Mouse (Mus musculus) embryonic facial prominence, embryonic 13.5 days (tissue): Measurements from ENCODE around the gene Idnk. TPM values are rescaled to one million over a fixed set of nuclear protein-coding genes. Genes with fewer than 3 reads are reported as not detected.
"Not testable (repeated sequence)": the region's sequence is repeated elsewhere in the genome, so short reads cannot be mapped to it uniquely, and the experiment has no call there.

ENCODE experiments used
- ATAC-seq: fragments of 200-750 bp; cut with Nextera tagmentation; 2 replicates; pipeline ENCODE4 v1.8.0; 2017; ENCODE audit warnings: low read depth; ENCODE audit not compliant: insufficient number of reproducible peaks, insufficient read depth, low FRiP score, low TSS enrichment
- H3K27ac ChIP-seq: fragments of 300-500 bp; sonication (generic); 2 replicates; pipeline ENCODE4 v1.5.1; 2015; ENCODE audit warnings: moderate library complexity, mild to moderate bottlenecking, inconsistent platforms
- H3K27me3 ChIP-seq: fragments of 300-500 bp; sonication (generic); 2 replicates; pipeline ENCODE4 v1.6.1; 2015; ENCODE audit warnings: mild to moderate bottlenecking, inconsistent platforms
- H3K36me3 ChIP-seq: fragments of 300-500 bp; sonication (generic); 2 replicates; pipeline ENCODE4 v1.6.1; 2015; ENCODE audit warnings: mild to moderate bottlenecking, inconsistent platforms
- H3K4me1 ChIP-seq: fragments of 300-500 bp; sonication (generic); 2 replicates; pipeline ENCODE4 v1.6.1; 2015; ENCODE audit warnings: inconsistent platforms
- H3K4me2 ChIP-seq: fragments of 300-500 bp; sonication (generic); 2 replicates; pipeline ENCODE4 v1.6.1; 2015; ENCODE audit warnings: moderate library complexity, mild to moderate bottlenecking, inconsistent platforms
- H3K4me3 ChIP-seq: fragments of 300-500 bp; sonication (generic); 2 replicates; pipeline ENCODE4 v1.5.1; 2015; ENCODE audit warnings: mild to moderate bottlenecking, inconsistent platforms
- H3K9ac ChIP-seq: fragments of 300-500 bp; sonication (generic); 2 replicates; pipeline ENCODE4 v1.6.1; 2015; ENCODE audit warnings: mild to moderate bottlenecking, inconsistent platforms
- H3K9me3 ChIP-seq: fragments of 300-500 bp; sonication (generic); 2 replicates; pipeline ENCODE4 v1.6.1; 2016; ENCODE audit warnings: inconsistent platforms
- WGBS: fragments of 180-500 bp; shearing (Covaris S2); methylation state at CpG from one replicate; pipeline ENCODE4 v1.1.7; 2015; ENCODE audit warnings: mixed read lengths; 5-methylcytosine and 5-hydroxymethylcytosine counted together
- polyA plus RNA-seq: library from polyadenylated mRNA; unstranded; fragments of >200 nt; fragmentation: Nextera tagmentation; extraction: Ambion mirVana; gene quantifications from 2 replicates; pipeline ENCODE4 v1.2.1, GENCODE M21; 2015

The Idnk gene
- polyA plus RNA-seq, 1 experiment from 2014 or later: 46.3 TPM

- H3K27me3 ChIP-seq: no peaks in the 10 kb centered on the region
- no peak overlapping the region for H3K27ac ChIP-seq
- H3K4me1 ChIP-seq: peaks cover 26% of the 10 kb centered on the region
- peak overlapping the region; percentile 3; the same call in 1 of the 2 replicates for H3K4me3 ChIP-seq
- peaks cover 3% of the 10 kb centered on the region for H3K36me3 ChIP-seq
- 65% methylated on average over 2 of the region's 2 CpGs for WGBS
- peak overlapping the region; percentile 70 for H3K4me2 ChIP-seq
- H3K9me3 ChIP-seq: no peaks in the 10 kb centered on the region
- no peak overlapping the region for H3K9ac ChIP-seq
- no peak for ATAC-seq
These were observed 32.5 kb upstream of the Idnk start for GRCm38 (mm10) chr13:58124989-58125388.

GRCm38 (mm10) chr13:58126126-58126525, 31.3 kb upstream of the Idnk start:
- peak overlapping the region; percentile 98 for H3K4me3 ChIP-seq
- H3K9me3 ChIP-seq: no peaks in the 10 kb centered on the region
- 0 out of 2 replicates have a peak overlapping the region, but pooled peaks have one; percentile 59 for H3K9ac ChIP-seq
- peaks cover 3% of the 10 kb centered on the region for H3K36me3 ChIP-seq
- H3K27me3 ChIP-seq: no peaks in the 10 kb centered on the region
- no peak for ATAC-seq
- H3K27ac ChIP-seq: no peak overlapping the region
- H3K4me1 ChIP-seq: peaks cover 26% of the 10 kb centered on the region
- peak overlapping the region; percentile 70 for H3K4me2 ChIP-seq
- WGBS: 30% methylated on average over 7 of the region's 7 CpGs

- Histone ChIP-seq H3K4me2 (peak overlapping the region; percentile 70), H3K9ac (peak overlapping the region; percentile 100), H3K9me3 (no peaks in the 10 kb centered on the region), H3K4me3 (peak overlapping the region; percentile 98), H3K36me3 (peaks cover 3% of the 10 kb centered on the region), H3K27ac (peak overlapping the region; percentile 99), H3K27me3 (no peaks in the 10 kb centered on the region), H3K4me1 (peaks cover 26% of the 10 kb centered on the region)
- ATAC-seq: no peak
- under 1% methylated on average over 64 of the region's 92 CpGs for WGBS
These were observed 30.3 kb upstream of the Idnk start for GRCm38 (mm10) chr13:58126862-58127765.

- H3K4me2 ChIP-seq: peak overlapping the region; percentile 70
- no peaks in the 10 kb centered on the region for H3K9me3 ChIP-seq
- under 1% methylated on average over 77 of the region's 81 CpGs for WGBS
- ATAC-seq: peak; percentile 45
- H3K27ac ChIP-seq: peak overlapping the region; percentile 99
- peak overlapping the region; percentile 100 for H3K9ac ChIP-seq
- H3K4me1 ChIP-seq: peaks cover 26% of the 10 kb centered on the region
- H3K27me3 ChIP-seq: no peaks in the 10 kb centered on the region
- peaks cover 3% of the 10 kb centered on the region for H3K36me3 ChIP-seq
- peak overlapping the region; percentile 98 for H3K4me3 ChIP-seq
These were observed 29.6 kb upstream of the Idnk start for GRCm38 (mm10) chr13:58127766-58128361.

- WGBS: under 1% methylated on average over 38 of the region's 62 CpGs
- no peaks in the 10 kb centered on the region for H3K9me3 ChIP-seq
- peak; percentile 93 for ATAC-seq
- peak within 1 kb of the TSS; percentile 99 for H3K27ac ChIP-seq
- H3K4me2 ChIP-seq: peak within 1 kb of the TSS; percentile 74
- peak within 1 kb of the TSS; percentile 98 for H3K4me3 ChIP-seq
- H3K36me3 ChIP-seq: peaks cover 3% of the 10 kb centered on the region
- peak within 1 kb of the TSS; percentile 100 for H3K9ac ChIP-seq
- H3K27me3 ChIP-seq: no peaks in the 10 kb centered on the region
- H3K4me1 ChIP-seq: peaks cover 26% of the 10 kb centered on the region
These were observed 29.1 kb upstream of the Idnk start, which contains the start of gene Hnrnpa0 for GRCm38 (mm10) chr13:58128396-58128767. Gene Hnrnpa0, minus strand, starts transcription at chr13:58128556.

- Histone ChIP-seq H3K36me3 (peaks cover 3% of the 10 kb centered on the region), H3K9ac (peak overlapping the region; percentile 100), H3K4me2 (peak overlapping the region; percentile 74), H3K27ac (peak overlapping the region; percentile 99), H3K27me3 (no peaks in the 10 kb centered on the region), H3K4me3 (peak overlapping the region; percentile 98), H3K4me1 (peaks cover 25% of the 10 kb centered on the region), H3K9me3 (no peaks in the 10 kb centered on the region)
- ATAC-seq: peak; percentile 95
- under 1% methylated on average over 83 of the region's 83 CpGs for WGBS
These were observed 28.4 kb upstream of the Idnk start for GRCm38 (mm10) chr13:58128768-58129671.

GRCm38 (mm10) chr13:58129687-58130246, 27.7 kb upstream of the Idnk start:
- WGBS: 29% methylated on average over 4 of the region's 4 CpGs
- Histone ChIP-seq H3K27ac (peak overlapping the region; percentile 99), H3K4me2 (peak overlapping the region; percentile 74), H3K27me3 (no peaks in the 10 kb centered on the region), H3K9me3 (0 out of 2 replicates have a peak, but pooled peaks cover 3% of the 10 kb centered on the region), H3K4me1 (peaks cover 18% of the 10 kb centered on the region), H3K9ac (peak overlapping the region; percentile 100), H3K36me3 (peaks cover 3% of the 10 kb centered on the region), H3K4me3 (peak overlapping the region; percentile 98)
- ATAC-seq: no peak

- peaks cover 3% of the 10 kb centered on the region for H3K36me3 ChIP-seq
- ATAC-seq: no peak
- H3K4me2 ChIP-seq: no peak overlapping the region
- H3K27me3 ChIP-seq: no peaks in the 10 kb centered on the region
- H3K9ac ChIP-seq: no peak overlapping the region
- H3K9me3 ChIP-seq: peaks cover 8% of the 10 kb centered on the region; the same call in 1 of the 2 replicates
- H3K4me1 ChIP-seq: peaks cover 5% of the 10 kb centered on the region
- no peak overlapping the region for H3K4me3 ChIP-seq
- H3K27ac ChIP-seq: no peak overlapping the region
- 42% methylated on average over 3 of the region's 3 CpGs for WGBS
These were observed 25.8 kb upstream of the Idnk start for GRCm38 (mm10) chr13:58131692-58132091.

GRCm38 (mm10) chr13:58146603-58147002, 10.8 kb upstream of the Idnk start:
- not testable (repeated sequence) for ATAC-seq, H3K4me1 ChIP-seq, H3K36me3 ChIP-seq, H3K9ac ChIP-seq, H3K4me2 ChIP-seq, H3K9me3 ChIP-seq, H3K27me3 ChIP-seq, H3K27ac ChIP-seq, H3K4me3 ChIP-seq
- WGBS: 97% methylated on average over 8 of the region's 8 CpGs

GRCm38 (mm10) chr13:58147760-58148159, 9.7 kb upstream of the Idnk start:
- H3K27me3 ChIP-seq: no peaks in the 10 kb centered on the region
- no peaks in the 10 kb centered on the region for H3K36me3 ChIP-seq
- peaks cover 9% of the 10 kb centered on the region for H3K4me1 ChIP-seq
- no peaks in the 10 kb centered on the region for H3K9me3 ChIP-seq
- no peak overlapping the region for H3K27ac ChIP-seq
- ATAC-seq: no peak
- WGBS: 77% methylated on average over 1 of the region's 1 CpGs
- no peak overlapping the region for H3K9ac ChIP-seq
- H3K4me3 ChIP-seq: no peak overlapping the region
- no peak overlapping the region for H3K4me2 ChIP-seq
